Comparison of ENCODE assay signal across 29 mouse cellular contexts in genomic region chr1:59502355-59502754, GRCm38 (mm10). TPM values are rescaled to one million over a fixed set of nuclear protein-coding genes. Genes with fewer than 3 reads are reported as not detected.
"Had no signal": no experiment of that assay in that cellular context is flagged by ENCODE, and none has a peak within 500 bp of the region (broad histone marks: within the 10 kb centered on the region; RNA-seq: fewer than 3 reads in every experiment).

No protein-coding gene starts in this region.

- DNase-seq: cerebellum, adult 18-20 months; cerebellum, adult 2 months; cerebellum, adult 8-10 months; cerebellum, adult 9-10 months; cerebellum, adult 9-11 months; cerebellum, postnatal 10 days; cerebellum, postnatal 14 days; cerebellum, postnatal 25 days; cerebellum, postnatal 36 days; embryo, embryonic 11 days; forebrain, postnatal 0 days; gastrocnemius, postnatal 10 days; gastrocnemius, postnatal 14 days; gastrocnemius, postnatal 25 days; gastrocnemius, postnatal 36 days; heart, adult 11 months; heart, adult 18-20 months; heart, adult 2 months had no signal

- ATAC-seq: forebrain, embryonic 13.5 days; forebrain, embryonic 14.5 days; forebrain, embryonic 15.5 days; forebrain, embryonic 16.5 days; forebrain, postnatal 0 days had no signal

- H3K4me3 ChIP-seq: embryonic facial prominence, embryonic 10.5 days; embryonic facial prominence, embryonic 12.5 days; embryonic facial prominence, embryonic 13.5 days; embryonic facial prominence, embryonic 15.5 days; erythroblast, embryonic 14.5 days; forebrain, embryonic 10.5 days; forebrain, embryonic 12.5 days; forebrain, embryonic 13.5 days; forebrain, embryonic 15.5 days; heart, adult 2 months had no signal

- H3K9ac ChIP-seq: embryonic facial prominence, embryonic 12.5 days; embryonic facial prominence, embryonic 13.5 days; embryonic facial prominence, embryonic 15.5 days; forebrain, embryonic 12.5 days; forebrain, embryonic 13.5 days; forebrain, embryonic 15.5 days; forebrain, postnatal 0 days had no signal

- H3K27me3 ChIP-seq: embryonic facial prominence, embryonic 12.5 days; embryonic facial prominence, embryonic 13.5 days; embryonic facial prominence, embryonic 15.5 days; forebrain, embryonic 13.5 days had no signal

- H3K9me3 ChIP-seq: embryonic facial prominence, embryonic 10.5 days; embryonic facial prominence, embryonic 12.5 days; embryonic facial prominence, embryonic 13.5 days; embryonic facial prominence, embryonic 15.5 days; forebrain, embryonic 10.5 days; forebrain, embryonic 12.5 days; forebrain, embryonic 13.5 days; forebrain, embryonic 15.5 days had no signal

- H3K36me3 ChIP-seq: embryonic facial prominence, embryonic 10.5 days; embryonic facial prominence, embryonic 12.5 days; embryonic facial prominence, embryonic 13.5 days; embryonic facial prominence, embryonic 15.5 days; forebrain, embryonic 10.5 days; forebrain, embryonic 12.5 days; forebrain, embryonic 15.5 days had no signal

- H3K4me2 ChIP-seq: embryonic facial prominence, embryonic 12.5 days; embryonic facial prominence, embryonic 13.5 days; embryonic facial prominence, embryonic 15.5 days; forebrain, embryonic 12.5 days; forebrain, embryonic 13.5 days; forebrain, embryonic 15.5 days had no signal

- H3K27ac ChIP-seq: embryonic facial prominence, embryonic 10.5 days; embryonic facial prominence, embryonic 12.5 days; embryonic facial prominence, embryonic 13.5 days; embryonic facial prominence, embryonic 15.5 days; forebrain, embryonic 10.5 days; forebrain, embryonic 12.5 days; forebrain, embryonic 13.5 days; forebrain, embryonic 15.5 days; heart, adult 2 months had no signal

- H3K4me1 ChIP-seq: embryonic facial prominence, embryonic 13.5 days; embryonic facial prominence, embryonic 15.5 days; forebrain, embryonic 12.5 days; forebrain, embryonic 13.5 days; forebrain, embryonic 15.5 days had no signal

RNA-seq across cellular contexts. Expression of gene Gm973, which starts 13.7 kb away (rescaled TPM):
- polyA plus RNA-seq: erythroblast, embryonic 14.5 days had no signal
